Mouse (Mus musculus): ENCODE results near the gene Olfm2. TPM values are rescaled to one million over a fixed set of nuclear protein-coding genes. Genes with fewer than 3 reads are reported as not detected.

Gene Olfm2
- polyA plus RNA-seq, 1 experiment from 2014 or later, result 2.3 TPM

GRCm38 (mm10) chr9:20758896-20759295, 12.7 kb upstream of the Olfm2 start:
- Histone ChIP-seq H3K9ac (ENCODE audit: low read length) (no peak overlapping the region), H3K4me2 (replicated peaks; ENCODE audit: low read depth) (no peak overlapping the region), H3K36me3 (ENCODE audit: control insufficient read depth, insufficient read depth, low read length) (no peaks in the 10 kb centered on the region), H3K4me1 (replicated peaks; ENCODE audit: control insufficient read depth, insufficient read depth) (no peaks in the 10 kb centered on the region), H3K27ac (replicated peaks) (no peak overlapping the region), H3K4me3 (ENCODE audit: low read depth, low read length) (no peak overlapping the region), H3K9me3 (ENCODE audit: control insufficient read depth, low read length) (no peaks in the 10 kb centered on the region), H3K27me3 (ENCODE audit: control insufficient read depth, insufficient read depth, low read length) (no peaks in the 10 kb centered on the region)
- WGBS, result 80% methylated on average over 6 of the region's 6 CpGs
- ATAC-seq (ENCODE audit: low FRiP score, low TSS enrichment) (no peak), DNase-seq (ENCODE audit: low spot score) (no peak)
- TF ChIP-seq EP300 (optimal IDR thresholded peaks at IDR 0.05) (no peak), CTCF (IDR thresholded peaks at IDR 0.05; ENCODE audit: low read depth) (no peak)

DNA sequence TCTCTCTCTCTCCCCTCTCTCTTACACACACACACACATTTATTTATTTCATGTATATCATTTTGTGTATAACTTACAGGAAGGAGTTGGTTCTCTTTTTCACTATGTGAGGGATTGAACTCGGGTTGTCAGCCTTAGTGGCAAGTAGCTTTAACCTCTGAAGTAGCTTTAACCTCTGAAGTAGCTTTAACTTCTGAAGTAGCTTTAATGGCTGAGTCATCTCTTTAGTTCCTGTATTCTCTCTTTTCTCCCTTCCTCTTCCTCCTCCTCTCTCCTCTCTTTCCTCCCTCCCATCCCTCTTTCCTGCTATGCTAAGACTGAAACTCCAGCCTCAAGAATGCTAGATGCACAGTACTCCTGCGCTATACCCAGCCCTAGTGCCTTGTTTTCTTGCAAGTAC, 12.1 kb upstream of the Olfm2 start:
- no peak overlapping the region for H3K27ac ChIP-seq (replicated peaks)
- no peak overlapping the region for H3K4me3 ChIP-seq (ENCODE audit: low read depth, low read length)
- 66% methylated on average over 2 of the region's 2 CpGs for WGBS
- no peaks in the 10 kb centered on the region for H3K27me3 ChIP-seq (ENCODE audit: control insufficient read depth, insufficient read depth, low read length)
- DNase-seq (ENCODE audit: low spot score) (no peak), ATAC-seq (ENCODE audit: low FRiP score, low TSS enrichment) (no peak)
- no peaks in the 10 kb centered on the region for H3K36me3 ChIP-seq (ENCODE audit: control insufficient read depth, insufficient read depth, low read length)
- no peaks in the 10 kb centered on the region for H3K4me1 ChIP-seq (replicated peaks; ENCODE audit: control insufficient read depth, insufficient read depth)
- no peak overlapping the region for H3K4me2 ChIP-seq (replicated peaks; ENCODE audit: low read depth)
- no peak for TF ChIP-seq CTCF (IDR thresholded peaks at IDR 0.05; ENCODE audit: low read depth)
- no peak for TF ChIP-seq EP300 (optimal IDR thresholded peaks at IDR 0.05)
- no peaks in the 10 kb centered on the region for H3K9me3 ChIP-seq (ENCODE audit: control insufficient read depth, low read length)
- no peak overlapping the region for H3K9ac ChIP-seq (ENCODE audit: low read length)

- no peak overlapping the region for H3K4me3 ChIP-seq (ENCODE audit: low read depth, low read length)
- 53% methylated on average over 6 of the region's 6 CpGs for WGBS
- H3K4me1 ChIP-seq (replicated peaks; ENCODE audit: control insufficient read depth, insufficient read depth), result no peaks in the 10 kb centered on the region
- H3K9me3 ChIP-seq (ENCODE audit: control insufficient read depth, low read length), result no peaks in the 10 kb centered on the region
- H3K4me2 ChIP-seq (replicated peaks; ENCODE audit: low read depth), result no peak overlapping the region
- H3K9ac ChIP-seq (ENCODE audit: low read length), result no peak overlapping the region
- ATAC-seq (ENCODE audit: low FRiP score, low TSS enrichment) (no peak), DNase-seq (ENCODE audit: low spot score) (peak; percentile 68)
- no peaks in the 10 kb centered on the region for H3K36me3 ChIP-seq (ENCODE audit: control insufficient read depth, insufficient read depth, low read length)
- no peak for TF ChIP-seq EP300 (optimal IDR thresholded peaks at IDR 0.05)
- TF ChIP-seq CTCF (IDR thresholded peaks at IDR 0.05; ENCODE audit: low read depth), result peak; percentile 84
- H3K27me3 ChIP-seq (ENCODE audit: control insufficient read depth, insufficient read depth, low read length), result no peaks in the 10 kb centered on the region
- no peak overlapping the region for H3K27ac ChIP-seq (replicated peaks)
Measured at GRCm38 (mm10) chr9:20757087-20757955, 11.2 kb upstream of the Olfm2 start.

- Histone ChIP-seq H3K36me3 (ENCODE audit: control insufficient read depth, insufficient read depth, low read length) (no peaks in the 10 kb centered on the region), H3K27ac (replicated peaks) (no peak overlapping the region), H3K9ac (ENCODE audit: low read length) (no peak overlapping the region), H3K27me3 (ENCODE audit: control insufficient read depth, insufficient read depth, low read length) (no peaks in the 10 kb centered on the region), H3K4me1 (replicated peaks; ENCODE audit: control insufficient read depth, insufficient read depth) (no peaks in the 10 kb centered on the region), H3K4me2 (replicated peaks; ENCODE audit: low read depth) (no peak overlapping the region), H3K4me3 (ENCODE audit: low read depth, low read length) (no peak overlapping the region), H3K9me3 (ENCODE audit: control insufficient read depth, low read length) (no peaks in the 10 kb centered on the region)
- 81% methylated on average over 4 of the region's 4 CpGs for WGBS
- DNase-seq (ENCODE audit: low spot score), result no peak
- TF ChIP-seq EP300 (optimal IDR thresholded peaks at IDR 0.05) (no peak), CTCF (IDR thresholded peaks at IDR 0.05; ENCODE audit: low read depth) (0 out of 2 replicates have a peak, but pooled peaks have one; percentile 2)
- ATAC-seq (ENCODE audit: low FRiP score, low TSS enrichment), result no peak; the same call in 1 of the 2 replicates
Measured at GRCm38 (mm10) chr9:20756081-20756700, 10.0 kb upstream of the Olfm2 start.

DNA sequence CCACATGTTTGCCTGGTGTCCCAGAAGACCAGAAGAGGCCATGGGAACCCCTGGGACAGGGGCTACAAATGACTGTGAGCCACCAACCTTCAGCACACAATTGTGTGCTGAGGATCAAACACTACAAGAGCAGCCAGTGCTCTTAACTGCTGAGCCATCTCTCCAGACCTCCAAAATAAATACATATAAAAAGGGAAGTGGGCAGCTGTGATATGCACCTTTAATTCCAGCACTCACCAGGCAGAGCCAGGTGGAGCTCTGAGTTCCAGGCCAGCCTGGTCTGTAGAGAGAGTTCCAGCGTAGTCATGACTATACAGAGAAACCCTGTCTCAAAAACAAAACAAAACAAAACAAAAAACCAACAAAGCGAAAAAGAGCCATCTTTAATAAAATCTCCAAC, 8.2 kb upstream of the Olfm2 start:
- DNase-seq (ENCODE audit: low spot score), result no peak
- H3K27me3 ChIP-seq (ENCODE audit: control insufficient read depth, insufficient read depth, low read length), result no peaks in the 10 kb centered on the region
- no peaks in the 10 kb centered on the region for H3K9me3 ChIP-seq (ENCODE audit: control insufficient read depth, low read length)
- no peak overlapping the region for H3K27ac ChIP-seq (replicated peaks)
- TF ChIP-seq CTCF (IDR thresholded peaks at IDR 0.05; ENCODE audit: low read depth), result no peak
- TF ChIP-seq EP300 (optimal IDR thresholded peaks at IDR 0.05), result no peak
- no peaks in the 10 kb centered on the region for H3K4me1 ChIP-seq (replicated peaks; ENCODE audit: control insufficient read depth, insufficient read depth)
- no peak overlapping the region for H3K9ac ChIP-seq (ENCODE audit: low read length)
- WGBS, result 76% methylated on average over 2 of the region's 2 CpGs
- H3K4me3 ChIP-seq (ENCODE audit: low read depth, low read length), result no peak overlapping the region
- no peak for ATAC-seq (ENCODE audit: low FRiP score, low TSS enrichment)
- no peaks in the 10 kb centered on the region for H3K36me3 ChIP-seq (ENCODE audit: control insufficient read depth, insufficient read depth, low read length)
- H3K4me2 ChIP-seq (replicated peaks; ENCODE audit: low read depth), result no peak overlapping the region

Measured in stomach, postnatal 0 days (tissue).